ENCODE assay signal across 24 mouse cellular contexts in genomic region chr14:48361820-48362219, GRCm38 (mm10).
"Had no signal": no experiment of that assay in that cellular context is flagged by ENCODE, and none has a peak within 500 bp of the region (broad histone marks: within the 10 kb centered on the region; RNA-seq: fewer than 3 reads in every experiment).

No protein-coding gene starts in this region.

- H3K4me3 ChIP-seq: heart, adult 2 months; heart, embryonic 13.5 days; heart, embryonic 15.5 days; hindbrain, embryonic 13.5 days; hindbrain, embryonic 15.5 days; kidney, embryonic 15.5 days; layer of hippocampus, adult 2 months; left cerebral cortex, adult 2 months; limb, embryonic 10.5 days; limb, embryonic 12.5 days had no signal

- DNase-seq: gastrocnemius, postnatal 14 days; gastrocnemius, postnatal 36 days; heart, adult 2 months; heart, postnatal 14 days; heart, postnatal 36 days; kidney, adult 11 months; kidney, adult 2 months; kidney, adult 9 months; kidney, postnatal 14 days; kidney, postnatal 4 days; liver had no signal

- ATAC-seq: hindbrain, postnatal 0 days; intestine, embryonic 16.5 days had no signal

- H3K9me3 ChIP-seq: heart, embryonic 13.5 days; heart, embryonic 15.5 days; hindbrain, embryonic 13.5 days; hindbrain, embryonic 15.5 days; kidney, embryonic 15.5 days; limb, embryonic 10.5 days; limb, embryonic 12.5 days had no signal

- H3K36me3 ChIP-seq: heart, embryonic 13.5 days; heart, embryonic 15.5 days; hindbrain, embryonic 13.5 days; hindbrain, embryonic 15.5 days; kidney, embryonic 15.5 days; limb, embryonic 10.5 days; limb, embryonic 12.5 days had no signal

- H3K27me3 ChIP-seq: hindbrain, embryonic 15.5 days had no signal

- H3K9ac ChIP-seq: heart, embryonic 13.5 days; heart, embryonic 15.5 days; hindbrain, embryonic 13.5 days; hindbrain, embryonic 15.5 days; kidney, embryonic 15.5 days; limb, embryonic 12.5 days had no signal

- H3K27ac ChIP-seq: heart, adult 2 months; heart, embryonic 13.5 days; heart, embryonic 15.5 days; hindbrain, embryonic 13.5 days; hindbrain, embryonic 15.5 days; hindbrain, postnatal 0 days; kidney, embryonic 15.5 days; kidney, postnatal 0 days; layer of hippocampus, adult 2 months; left cerebral cortex, adult 2 months; limb, embryonic 10.5 days; limb, embryonic 12.5 days had no signal

- H3K4me2 ChIP-seq: heart, embryonic 11.5 days; heart, embryonic 13.5 days; heart, embryonic 15.5 days; hindbrain, embryonic 13.5 days; hindbrain, embryonic 15.5 days; kidney, embryonic 15.5 days; limb, embryonic 12.5 days had no signal

- H3K4me1 ChIP-seq: heart, embryonic 13.5 days; heart, embryonic 15.5 days; hindbrain, embryonic 13.5 days; hindbrain, embryonic 15.5 days had no signal
